Mouse (Mus musculus) olfactory bulb, adult 2 months (tissue): ENCODE measurements around the gene Frmd6.

ENCODE experiments used
- CTCF ChIP-seq: fragments of 200-500 bp; IDR thresholded peaks from 2 replicates; pipeline ENCODE4 v1.5.1; 2012; ENCODE audit warnings: low read depth, mild to moderate bottlenecking, low read length, moderate library complexity; ENCODE audit not compliant: insufficient read depth
- POLR2A ChIP-seq: fragments of 200-500 bp; IDR thresholded peaks from 2 replicates; pipeline ENCODE4 v1.6.1; 2012; ENCODE audit warnings: mild to moderate bottlenecking, low read depth, low read length, moderate library complexity; ENCODE audit not compliant: insufficient read depth

DNA sequence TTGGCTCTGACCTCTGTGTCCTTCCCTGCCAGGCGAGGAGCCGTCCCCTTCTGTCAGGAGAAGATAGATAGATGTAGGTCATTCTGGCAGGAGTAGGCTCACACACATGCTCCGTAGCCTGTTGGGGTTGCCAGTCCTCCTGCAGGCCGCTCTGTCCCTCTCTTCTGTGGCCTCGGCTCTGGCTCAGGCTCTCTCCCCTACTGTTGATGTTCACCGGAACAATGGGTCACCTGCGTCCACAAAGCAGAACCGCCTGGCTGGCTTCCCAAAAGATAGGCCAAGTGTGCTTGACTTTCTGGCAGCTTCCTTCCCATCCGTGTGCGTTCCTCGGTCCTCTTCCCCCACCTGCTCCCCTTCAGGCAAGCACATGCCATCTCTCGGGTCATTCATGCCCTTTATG is 56.0 kb downstream of the Frmd6 start:
- no peak for TF ChIP-seq POLR2A
- TF ChIP-seq CTCF = no peak
